Mouse (Mus musculus) lung, postnatal 25 days (tissue): Measurements from ENCODE around the gene Haao.
A peak's percentile ranks its signal among the peaks of the same experiment; 100 is the strongest.
"Not testable (repeated sequence)": the region's sequence is repeated elsewhere in the genome, so short reads cannot be mapped to it uniquely, and the experiment has no call there.

Experiments used
- DNase-seq: peaks from one replicate; pipeline ENCODE4 v3.0.0; 2022; ENCODE audit warnings: low spot score

Haao gene

GRCm38 (mm10) chr17:83865366-83865765 lies 17.6 kb upstream of the Haao start:
- no peak for DNase-seq

DNA sequence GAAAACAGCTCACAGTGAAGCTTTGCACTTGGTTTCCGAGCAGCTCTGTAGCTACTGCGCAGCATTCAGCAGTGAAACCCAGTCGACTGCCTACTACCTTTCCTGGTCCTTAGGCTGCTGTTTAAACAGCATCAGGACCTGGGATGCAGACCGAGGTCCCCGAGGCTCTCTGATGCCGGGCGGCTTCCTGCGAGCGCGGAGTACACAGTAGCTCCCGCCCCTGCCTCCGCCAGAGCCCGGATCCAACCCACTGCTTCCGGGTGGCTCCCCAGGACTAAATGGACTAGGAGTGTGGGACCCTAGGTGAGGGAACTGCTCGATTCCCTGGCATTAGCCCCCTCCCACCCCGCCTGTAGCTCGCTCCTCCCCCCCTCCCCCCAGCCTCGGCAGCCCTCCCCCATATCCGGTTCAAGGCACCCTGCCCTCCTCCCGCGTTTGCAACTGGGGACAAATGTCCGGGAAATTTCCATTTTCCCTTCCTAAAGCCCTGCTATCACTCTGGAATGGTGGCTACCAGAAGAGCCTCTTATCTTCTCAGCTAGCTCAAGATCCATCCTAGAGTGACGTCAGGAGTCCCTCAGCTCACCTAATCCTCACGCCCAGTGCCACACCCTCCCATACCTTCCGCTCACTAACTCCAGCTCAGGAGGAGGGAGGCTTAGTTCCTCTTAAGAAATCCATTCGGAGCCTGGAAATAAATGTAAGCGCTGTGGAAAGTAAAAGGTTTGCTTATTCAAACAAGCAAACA lies 14.5 kb upstream of the Haao start:
- peak; percentile 50 for DNase-seq

GRCm38 (mm10) chr17:83861444-83862133 lies 13.8 kb upstream of the Haao start:
- DNase-seq, result peak; percentile 95

- DNase-seq, result not testable (repeated sequence)
Measured at GRCm38 (mm10) chr17:83860968-83861367, 13.2 kb upstream of the Haao start.

DNA sequence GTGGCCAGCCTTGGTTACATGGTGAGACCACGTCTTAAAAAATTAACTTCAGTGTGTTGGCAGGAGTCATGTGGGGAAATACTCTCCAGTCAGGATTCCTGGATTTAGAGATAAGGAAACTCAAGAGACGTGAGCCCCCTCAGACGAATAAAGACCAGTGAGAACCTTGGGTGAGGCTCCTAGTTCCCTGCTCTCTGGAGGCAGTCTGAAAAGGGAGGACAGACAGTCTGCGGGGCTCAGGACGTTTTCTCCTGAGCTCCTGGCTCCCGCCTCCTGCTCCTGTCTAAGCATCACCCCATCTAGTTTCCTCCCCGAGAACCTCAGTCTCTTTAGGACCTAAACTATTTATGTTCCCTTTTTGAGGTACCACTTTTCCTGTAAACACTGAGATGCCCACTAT lies 12.5 kb upstream of the Haao start:
- DNase-seq, result no peak

DNA sequence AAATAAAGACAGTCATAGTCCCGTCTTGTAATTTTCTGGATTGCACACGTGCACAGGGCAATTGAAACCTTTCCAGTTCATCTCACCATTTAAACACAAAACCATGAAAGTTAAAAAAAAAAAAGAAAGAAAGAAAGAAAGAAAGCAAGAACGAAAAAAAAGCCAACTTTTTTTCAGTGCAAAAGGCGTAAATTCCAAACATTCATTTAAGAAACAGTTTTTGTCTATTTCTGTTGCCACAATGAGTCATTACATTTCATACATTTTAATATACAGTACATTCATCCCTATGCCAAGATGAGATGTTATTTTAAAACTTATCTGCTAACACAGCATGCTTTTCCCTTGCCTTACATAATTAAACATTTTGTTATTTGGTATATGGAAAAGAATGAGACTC lies 11.9 kb upstream of the Haao start:
- no peak for DNase-seq

DNA sequence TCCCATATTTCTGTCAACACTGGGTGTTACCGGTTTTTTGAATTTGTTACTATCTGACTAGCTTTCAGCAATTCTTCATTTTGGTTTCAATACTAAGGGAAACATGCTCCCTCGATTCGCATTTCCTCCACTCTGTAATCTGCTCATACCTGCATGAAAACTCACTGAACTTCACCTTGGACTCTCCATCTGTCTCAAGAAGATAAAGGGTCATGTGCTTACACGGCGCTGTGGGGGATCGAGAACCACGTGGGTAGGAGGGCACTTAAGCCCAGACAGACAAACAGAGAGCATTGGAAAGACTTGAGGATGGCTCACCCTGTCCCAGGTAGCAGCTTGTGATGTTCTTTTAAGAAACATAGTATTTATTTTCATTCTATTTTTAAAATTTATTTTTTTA lies 10.7 kb upstream of the Haao start:
- no peak for DNase-seq

DNA sequence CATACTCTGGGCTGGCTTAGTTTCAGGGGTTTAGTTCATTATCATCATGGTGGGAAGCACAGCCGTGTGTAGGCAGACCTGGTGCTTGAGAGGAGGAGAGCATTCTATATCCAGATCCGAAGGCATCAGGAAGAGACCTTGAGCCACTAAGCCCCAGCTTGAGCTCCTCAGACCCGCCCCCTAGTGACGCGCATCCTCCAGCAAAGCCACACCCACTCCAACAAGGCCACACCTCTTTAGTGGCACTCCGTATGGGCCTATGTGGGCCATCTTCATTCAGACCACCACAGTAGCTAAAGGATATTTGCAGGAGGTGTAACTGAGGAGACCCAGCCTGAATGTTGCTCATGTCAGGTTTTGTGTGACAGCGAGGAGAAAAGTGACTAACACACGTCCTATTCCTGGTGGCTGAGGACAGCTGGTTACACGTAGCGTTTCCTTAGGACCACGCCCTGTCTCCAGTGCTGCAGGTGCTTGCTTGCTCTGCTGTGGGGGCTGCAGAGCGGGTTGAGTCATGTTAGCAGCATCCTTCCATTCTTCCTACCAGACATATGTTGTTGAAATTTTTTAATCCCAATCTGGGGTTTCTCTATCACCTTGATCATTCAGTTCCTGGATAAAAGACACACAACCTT lies 6.6 kb upstream of the Haao start:
- DNase-seq, result peak; percentile 38

GRCm38 (mm10) chr17:83853831-83854230 lies 6.1 kb upstream of the Haao start:
- DNase-seq, result no peak

DNA sequence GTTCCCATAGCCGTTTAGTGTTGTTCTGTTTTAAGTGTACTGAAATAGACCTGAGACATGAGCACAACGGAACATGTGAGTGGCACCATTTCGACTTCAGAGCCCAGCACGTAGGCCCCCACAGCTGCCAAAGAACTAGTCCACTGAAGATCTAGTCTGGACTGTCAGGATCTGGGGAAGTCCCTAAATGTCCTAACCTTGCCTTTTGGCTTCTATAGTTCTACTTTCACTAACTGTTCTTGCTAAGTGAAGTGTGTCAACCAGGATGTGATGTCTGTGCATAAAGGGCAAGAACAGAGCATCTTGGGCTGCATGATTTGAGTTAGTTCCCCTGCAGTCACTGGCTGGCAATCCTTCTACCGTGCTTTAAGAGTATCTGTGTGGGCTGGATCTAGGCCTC lies 3.1 kb upstream of the Haao start:
- DNase-seq, result peak; percentile 24

GRCm38 (mm10) chr17:83850458-83850857 lies 2.7 kb upstream of the Haao start:
- peak; percentile 87 for DNase-seq

- DNase-seq, result no peak
Measured at GRCm38 (mm10) chr17:83849717-83850116, 2.0 kb upstream of the Haao start.

DNA sequence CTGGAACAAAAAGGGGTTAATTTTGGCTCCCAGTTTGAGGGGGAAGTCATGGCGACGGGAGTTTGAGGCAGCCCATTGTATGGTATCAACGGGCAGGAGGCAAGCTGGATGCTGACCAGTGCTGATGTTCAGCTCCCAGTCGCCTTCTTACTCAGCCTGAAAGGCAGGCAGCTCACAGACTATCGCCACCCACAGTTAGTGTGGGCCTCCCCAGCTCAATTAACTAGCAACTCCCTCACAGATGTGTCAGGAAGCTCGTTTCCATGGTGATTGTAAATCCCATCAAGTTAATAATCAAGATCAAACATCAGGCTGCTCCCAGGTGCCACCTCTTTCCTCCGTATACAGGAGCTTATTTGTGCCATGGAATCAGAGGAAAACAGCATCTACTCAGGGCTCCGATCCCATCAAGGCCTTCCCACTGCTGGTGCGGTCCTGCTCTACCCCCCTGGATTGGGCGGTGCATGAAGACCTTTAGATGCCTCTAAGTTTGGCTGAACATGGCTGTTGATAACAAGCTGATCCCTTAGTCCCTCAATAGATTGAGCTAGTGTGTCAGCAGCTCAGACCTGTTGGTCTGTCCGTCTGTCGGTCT lies 1.4 kb upstream of the Haao start:
- no peak for DNase-seq

- DNase-seq, result peak; percentile 23
Measured at GRCm38 (mm10) chr17:83848482-83848881, 719 bp upstream of the Haao start.

- DNase-seq, result no peak
Measured at GRCm38 (mm10) chr17:83847100-83847499, 663 bp downstream of the Haao start.

GRCm38 (mm10) chr17:83846301-83847021 lies 1.3 kb downstream of the Haao start:
- DNase-seq, result peak; percentile 63

DNA sequence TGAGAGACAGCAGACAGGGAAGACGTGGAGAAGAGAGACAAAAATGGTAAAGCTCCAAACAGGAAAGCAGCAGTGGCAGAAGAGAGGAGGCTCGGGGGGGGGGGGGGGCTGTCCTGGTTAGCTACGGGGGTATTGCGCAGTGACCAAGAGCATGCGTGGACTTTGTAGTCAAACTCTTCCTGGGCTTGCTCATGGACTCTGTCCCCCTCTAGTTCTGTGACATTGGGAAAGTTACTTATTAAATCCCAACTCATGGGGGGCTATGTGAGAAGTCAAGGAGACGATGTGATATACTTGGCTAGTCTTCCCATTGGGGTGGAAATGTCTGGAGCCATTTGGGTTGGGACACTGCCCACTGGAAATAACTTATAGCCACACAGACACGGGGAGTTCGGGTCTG lies 2.2 kb downstream of the Haao start:
- no peak for DNase-seq

DNA sequence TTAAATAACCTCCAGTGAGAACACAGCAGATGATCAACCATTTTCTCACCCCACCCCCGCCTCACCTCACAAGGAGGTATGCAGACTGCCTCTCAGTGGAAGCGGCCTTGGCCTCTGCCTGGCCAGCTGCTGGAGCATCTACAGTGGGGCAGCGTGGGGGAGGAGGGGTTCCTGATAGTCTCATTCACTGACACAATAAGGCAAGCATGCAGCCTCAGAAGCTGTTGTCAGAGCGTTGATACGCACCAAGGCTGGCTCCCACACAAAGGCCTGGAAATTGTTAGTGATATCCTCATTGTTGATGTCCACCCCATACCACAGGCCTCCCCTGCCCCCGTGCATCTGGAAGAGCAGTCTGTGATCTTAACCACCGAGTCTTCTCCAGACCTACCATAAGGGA lies 4.0 kb downstream of the Haao start:
- DNase-seq, result no peak

- no peak for DNase-seq
Measured at GRCm38 (mm10) chr17:83841011-83841410, 6.8 kb downstream of the Haao start.

GRCm38 (mm10) chr17:83839132-83839531 lies 8.6 kb downstream of the Haao start:
- DNase-seq, result no peak

- no peak for DNase-seq
Measured at GRCm38 (mm10) chr17:83837659-83838190, 10.0 kb downstream of the Haao start.

DNA sequence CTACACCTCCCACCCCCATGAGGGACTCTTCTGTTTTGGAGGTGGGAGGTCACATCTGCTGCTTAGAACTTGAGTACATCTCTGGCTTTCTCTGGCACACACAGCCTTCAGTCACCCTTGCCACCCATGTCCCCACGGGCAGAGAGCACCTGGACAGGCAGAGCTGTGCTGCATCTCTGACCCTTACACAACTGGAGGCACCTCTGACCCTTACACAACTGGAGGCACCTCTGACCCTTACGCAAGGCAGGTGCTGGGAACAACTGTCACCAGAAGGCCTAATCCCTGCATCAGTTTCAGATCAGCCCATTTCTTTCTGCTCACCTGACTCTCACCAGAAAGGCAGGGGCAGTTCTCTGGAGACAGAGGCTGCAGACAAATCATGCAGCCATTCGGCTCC lies 11.7 kb downstream of the Haao start:
- DNase-seq, result no peak
